Mouse (Mus musculus): ENCODE measurements around the gene Slc6a17. TPM values are rescaled to one million over a fixed set of nuclear protein-coding genes. Genes with fewer than 3 reads are reported as not detected.

Gene Slc6a17
- total RNA-seq, 2 experiments from 2014 or later = 1.0 to 2.3 TPM

DNA sequence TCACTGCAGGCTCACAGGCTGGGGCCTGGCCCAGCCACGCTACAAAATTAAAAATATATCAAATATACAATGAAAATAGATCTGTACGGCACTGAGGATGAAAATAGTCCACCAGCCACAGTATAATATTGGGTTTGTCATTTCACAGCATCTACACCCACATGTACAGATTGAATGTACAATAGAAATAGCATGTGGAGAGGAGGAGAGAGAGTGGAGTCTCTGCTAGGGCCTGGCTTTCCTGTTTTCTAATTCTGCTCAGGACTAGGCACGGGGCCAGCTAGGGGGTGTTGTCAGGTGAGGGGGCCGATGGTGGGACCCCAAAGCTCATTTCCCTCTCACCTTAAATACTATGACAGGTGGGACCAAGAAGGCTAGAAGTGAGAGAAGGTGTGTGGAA lies 48.8 kb downstream of the Slc6a17 start:
- no peak for DNase-seq (ENCODE audit: low spot score)

DNA sequence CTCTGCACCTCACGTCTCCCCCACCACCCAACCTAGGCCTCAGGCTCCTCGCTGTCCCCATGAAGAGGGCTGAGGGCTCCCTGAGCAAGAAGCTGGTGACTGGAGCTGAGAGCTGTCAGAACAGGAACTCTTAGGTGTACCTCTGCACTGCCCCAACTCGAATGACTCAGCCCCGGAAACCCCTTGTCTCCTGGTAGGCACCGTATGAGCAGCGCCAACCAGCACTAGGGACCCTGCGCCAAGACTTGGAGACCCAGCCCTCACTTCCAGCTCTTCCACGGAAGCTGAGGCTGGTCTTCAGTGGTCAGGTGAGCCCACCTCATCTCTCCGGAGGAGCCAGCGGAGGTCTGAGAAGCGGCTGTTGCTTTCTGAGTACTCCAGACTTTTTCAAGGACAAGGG lies 49.7 kb downstream of the Slc6a17 start:
- no peak for DNase-seq (ENCODE audit: low spot score)

DNA sequence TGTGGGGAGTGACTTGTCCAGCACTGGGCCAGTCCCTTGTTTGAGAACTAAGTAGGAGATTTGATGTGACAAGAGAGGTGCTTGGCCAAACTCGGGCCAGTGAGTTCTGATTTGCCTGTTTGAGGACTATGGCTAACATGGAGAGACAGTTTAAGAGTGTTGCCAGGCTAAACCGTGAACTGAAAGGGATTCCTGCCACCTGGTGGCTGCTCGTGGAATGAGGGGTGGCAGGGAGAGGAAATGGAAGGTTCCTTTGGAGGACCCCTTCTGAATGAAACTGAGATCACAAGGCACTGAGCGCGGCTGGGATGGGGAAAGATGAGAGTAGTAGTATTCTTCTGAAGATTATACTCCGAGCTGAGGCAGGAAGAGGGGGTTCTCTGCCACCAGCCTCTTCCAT lies 51.2 kb downstream of the Slc6a17 start:
- DNase-seq (ENCODE audit: low spot score) = peak; percentile 74

DNA sequence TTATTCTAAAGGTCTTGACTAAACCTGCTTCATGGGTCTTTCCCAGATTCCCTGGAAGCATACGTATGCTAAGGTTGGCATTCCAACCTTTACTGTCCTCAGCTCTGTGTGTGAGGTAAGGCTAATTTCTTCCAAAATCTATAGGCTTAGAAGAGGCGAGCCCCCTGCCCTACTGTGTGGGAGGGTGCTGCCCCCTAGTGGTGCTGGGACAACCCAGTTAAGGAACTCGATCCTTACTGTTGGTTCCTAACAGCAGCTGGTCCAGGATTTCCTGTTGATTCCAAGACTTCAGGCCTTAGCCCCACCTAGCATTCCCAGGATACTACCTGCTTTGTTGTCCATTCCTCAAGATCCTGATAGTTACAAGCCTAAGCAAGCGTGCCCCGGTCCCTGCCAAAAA lies 55.7 kb downstream of the Slc6a17 start:
- DNase-seq (ENCODE audit: low spot score) = peak; percentile 75

DNA sequence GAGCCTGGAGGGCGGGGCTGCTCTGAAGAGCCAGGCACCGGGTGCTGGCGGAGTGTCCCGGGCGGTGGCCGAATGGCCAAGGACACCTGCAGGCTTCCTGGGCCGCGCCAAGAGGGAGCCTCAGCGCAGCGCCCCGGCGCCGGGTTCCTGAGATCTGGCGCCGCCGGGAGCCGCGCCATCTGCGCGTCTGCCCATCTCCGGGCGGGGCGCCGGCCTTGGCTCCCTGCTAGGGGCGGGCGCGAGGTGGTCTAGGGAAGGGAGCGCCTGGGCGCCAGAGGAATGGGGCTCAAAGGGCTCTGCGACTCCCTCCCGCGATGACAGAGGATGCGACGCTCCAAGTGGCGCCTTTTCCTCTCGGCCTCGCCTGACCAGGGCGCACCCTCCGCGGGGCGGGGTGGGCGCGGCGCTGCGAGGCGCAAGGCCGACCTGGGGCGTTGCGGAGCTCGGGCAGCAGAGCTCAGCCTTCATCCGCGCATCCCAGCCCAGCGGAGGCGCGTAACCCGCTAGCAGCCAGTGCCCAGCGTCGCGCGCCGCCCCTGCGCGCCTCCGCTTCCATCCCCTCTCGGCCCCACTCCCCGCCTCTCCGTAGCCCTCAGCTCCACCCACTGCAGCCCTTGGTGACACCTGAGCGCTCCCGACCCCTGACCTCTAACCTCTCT lies 57.9 kb downstream of the Slc6a17 start:
- no peak for DNase-seq (ENCODE audit: low spot score)

DNA sequence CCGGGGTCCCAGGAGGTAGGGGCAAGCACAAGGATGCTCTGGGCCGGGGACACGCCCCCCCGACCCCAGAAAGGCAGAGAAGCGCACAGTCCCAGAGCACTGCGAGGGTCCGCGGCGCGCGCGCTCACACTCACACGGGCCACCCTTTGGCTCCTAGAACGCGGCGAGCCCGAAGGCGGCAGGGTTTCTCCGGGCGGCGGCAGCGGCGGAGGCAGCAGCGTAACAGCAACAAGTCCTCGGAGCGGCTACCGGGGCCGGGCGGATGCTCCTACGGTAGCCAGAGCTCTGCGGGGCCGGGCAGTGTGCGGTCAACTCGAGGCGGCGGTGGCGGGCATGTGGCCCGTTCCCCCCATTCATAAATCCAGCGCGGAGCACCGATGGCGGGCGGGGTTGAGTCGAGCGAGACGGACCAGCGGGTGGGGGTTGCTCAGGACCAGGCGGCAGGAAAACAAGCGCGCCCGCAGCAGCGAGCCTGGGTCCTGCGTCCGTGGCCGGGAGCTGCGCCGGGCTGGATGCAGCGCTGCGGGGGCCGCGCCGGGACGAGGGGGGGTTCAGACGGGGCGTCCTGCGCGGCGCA lies 58.5 kb downstream of the Slc6a17 start, which contains the start of gene Kcnc4:
Kcnc4 (minus strand) TSS at position 357 of the 577 bp plus-strand sequence.
- no peak for DNase-seq (ENCODE audit: low spot score)

DNA sequence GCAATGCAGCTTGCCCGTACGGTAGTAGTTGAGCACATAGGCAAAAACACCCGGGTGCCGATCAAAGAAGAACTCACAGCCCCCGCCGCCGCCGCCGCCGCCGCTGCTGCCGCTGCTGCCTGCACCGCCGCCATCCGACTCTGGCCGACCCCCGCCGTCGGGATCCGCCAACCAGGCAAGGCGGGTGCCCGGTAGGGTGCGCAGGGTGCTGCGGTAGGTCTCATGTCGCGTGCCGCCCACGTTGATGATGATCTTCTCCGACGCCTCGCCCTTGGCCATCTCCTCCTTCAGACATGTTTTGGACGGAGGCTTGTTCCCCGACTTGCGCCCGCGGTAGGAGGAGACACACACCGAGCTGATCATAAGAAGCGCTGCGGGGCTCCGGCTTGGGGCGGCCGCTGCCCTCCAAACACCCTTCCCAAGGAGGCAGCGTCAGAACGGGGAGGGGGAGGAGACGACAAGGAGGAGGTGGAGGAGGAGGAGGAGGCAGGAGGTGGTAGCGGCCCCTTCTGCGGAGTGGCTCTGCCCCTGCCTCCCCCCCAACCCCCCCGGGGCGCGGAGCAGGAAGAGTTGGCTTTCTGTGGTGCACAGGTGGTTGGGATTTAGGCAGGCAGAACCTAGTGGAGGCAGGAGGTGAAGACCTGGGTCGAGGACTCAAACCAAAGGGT lies 59.2 kb downstream of the Slc6a17 start:
- DNase-seq (ENCODE audit: low spot score) = no peak

DNA sequence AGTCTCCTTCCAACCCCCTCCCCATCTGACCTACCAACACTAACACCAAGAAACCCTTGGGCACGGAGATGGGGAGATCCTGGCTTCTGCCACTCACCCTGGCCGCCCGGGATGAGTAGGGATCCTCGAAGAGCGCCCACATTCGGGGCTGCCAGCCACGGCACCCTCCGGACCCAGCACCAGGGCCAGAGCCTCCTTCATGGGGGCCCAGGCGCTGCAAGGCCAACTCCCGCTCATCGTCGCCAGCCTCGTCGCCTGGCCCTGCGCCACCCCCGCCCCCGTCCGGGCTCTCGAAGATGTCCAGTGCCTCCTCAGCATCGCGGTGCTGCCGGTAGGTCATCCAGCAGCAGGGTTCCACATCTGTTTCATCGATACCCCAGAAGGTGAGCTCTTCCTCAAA lies 59.7 kb downstream of the Slc6a17 start:
- no peak for DNase-seq (ENCODE audit: low spot score)

DNA sequence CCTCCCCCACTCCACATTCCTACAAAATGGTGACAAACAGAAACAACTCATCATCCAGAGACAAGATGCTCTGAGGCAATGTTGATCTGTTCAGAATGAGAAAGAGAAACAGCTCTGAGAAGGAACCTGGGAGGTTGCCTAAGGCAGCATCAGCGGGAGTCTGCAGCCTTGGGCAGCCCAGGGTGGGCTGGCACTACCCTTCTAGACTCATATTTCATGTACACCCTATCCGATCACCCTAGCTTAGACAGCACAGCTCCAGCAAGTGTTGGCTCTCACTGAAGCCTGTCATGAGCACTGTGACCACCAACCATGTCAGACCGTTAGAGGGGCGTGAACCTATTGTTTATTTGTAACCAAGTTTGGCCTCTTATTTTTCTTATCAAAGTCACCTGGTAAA lies 63.5 kb downstream of the Slc6a17 start:
- no peak for DNase-seq (ENCODE audit: low spot score)

DNA sequence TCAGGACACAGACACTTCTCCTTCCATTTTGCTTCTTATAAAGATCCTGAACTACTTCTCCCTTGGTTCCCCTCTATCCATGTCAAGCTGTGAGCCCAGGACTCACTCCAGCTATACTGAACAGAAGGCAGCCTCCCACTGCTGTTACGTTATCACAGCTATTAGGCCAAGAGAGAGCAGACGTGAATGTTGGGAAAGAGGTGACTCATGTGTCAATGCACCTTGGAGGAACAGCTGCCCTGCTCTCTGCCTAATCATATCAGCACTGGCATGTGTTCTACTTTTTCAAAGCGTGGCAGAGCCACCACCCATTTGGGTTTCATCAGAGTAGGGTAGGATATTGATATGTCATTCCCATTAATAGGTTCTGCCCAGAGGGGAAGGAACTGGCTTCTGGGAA lies 71.0 kb downstream of the Slc6a17 start:
- no peak for DNase-seq (ENCODE audit: low spot score)

DNA sequence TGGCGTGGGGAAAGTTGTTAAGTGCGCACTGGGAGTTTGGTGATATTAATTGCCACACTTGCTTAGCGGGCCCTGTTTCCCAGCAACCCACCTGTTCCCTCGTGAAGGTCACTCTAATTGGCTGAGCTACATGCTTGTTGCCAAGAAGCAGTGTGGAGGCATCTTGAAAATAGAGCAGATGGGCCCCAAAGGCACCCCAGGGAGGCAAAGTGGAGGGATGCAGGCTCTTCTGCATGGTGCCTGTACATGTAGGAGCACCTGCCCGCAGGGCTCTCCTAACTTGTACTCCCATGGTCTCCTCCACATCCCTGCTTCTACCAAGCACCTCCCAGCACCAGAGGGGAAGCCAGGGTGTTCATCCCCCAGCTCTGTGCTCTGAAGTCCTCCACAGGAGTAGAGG lies 74.0 kb downstream of the Slc6a17 start:
- no peak for DNase-seq (ENCODE audit: low spot score)

DNA sequence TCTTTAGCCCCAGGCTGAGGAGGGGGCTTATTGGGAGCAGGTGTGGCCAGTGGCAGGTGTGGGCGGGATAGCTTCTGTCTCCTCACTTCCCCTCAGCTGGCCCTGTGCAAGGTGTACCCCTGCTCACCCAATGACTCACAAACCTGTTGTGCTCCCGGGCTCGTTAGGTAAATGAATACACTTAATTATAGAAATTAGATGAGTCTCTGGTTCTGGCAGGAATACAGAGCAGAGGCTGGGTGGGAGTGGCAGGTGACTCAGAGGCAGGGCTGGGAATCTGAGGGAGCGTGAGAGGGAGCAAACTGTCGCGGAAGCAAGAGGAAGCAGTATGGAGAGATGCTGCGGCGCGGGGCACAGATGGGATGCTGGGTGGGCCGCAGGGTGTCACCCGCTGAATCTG lies 75.6 kb downstream of the Slc6a17 start:
- no peak for DNase-seq (ENCODE audit: low spot score)

DNA sequence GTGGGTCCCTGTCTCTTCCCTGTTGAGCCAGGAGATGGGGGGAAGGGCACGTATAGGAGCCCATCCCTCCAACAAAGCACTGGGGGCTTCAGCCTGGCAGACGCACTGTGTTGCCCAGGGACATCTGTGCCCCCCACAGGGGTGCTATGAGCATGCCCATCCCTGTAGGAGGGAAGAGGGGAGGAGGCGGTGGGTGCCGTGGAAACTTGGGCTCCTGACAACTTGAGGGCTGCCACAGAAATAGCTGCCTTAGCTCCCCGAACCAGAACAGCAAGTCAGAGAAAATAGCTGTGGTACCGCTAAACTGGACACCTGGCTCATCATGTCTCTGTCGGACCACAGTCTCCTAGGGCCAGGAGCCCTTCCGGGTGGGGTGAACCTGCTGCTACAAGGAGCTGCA lies 76.5 kb downstream of the Slc6a17 start:
- DNase-seq (ENCODE audit: low spot score) = no peak

DNA sequence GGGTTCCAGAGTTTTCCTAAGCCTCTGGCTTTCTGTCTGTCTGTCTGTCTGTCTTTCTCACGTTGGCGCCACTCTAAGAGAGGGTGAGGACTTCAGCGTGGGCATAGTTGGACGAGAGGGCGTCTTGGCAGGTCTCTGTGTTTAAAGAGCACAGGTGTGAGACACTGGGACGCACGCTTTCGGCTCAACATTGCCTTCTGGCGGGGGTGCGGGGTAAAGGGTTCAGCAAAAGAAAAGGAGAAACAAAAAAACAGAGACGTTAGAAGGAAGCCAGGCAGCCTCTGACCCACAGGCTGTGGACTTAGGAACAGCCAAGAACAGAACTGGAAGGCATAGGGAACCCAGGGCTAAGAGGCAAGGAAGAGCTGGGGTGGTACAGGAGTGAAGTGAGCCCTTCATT lies 78.5 kb downstream of the Slc6a17 start:
- no peak for DNase-seq (ENCODE audit: low spot score)

DNA sequence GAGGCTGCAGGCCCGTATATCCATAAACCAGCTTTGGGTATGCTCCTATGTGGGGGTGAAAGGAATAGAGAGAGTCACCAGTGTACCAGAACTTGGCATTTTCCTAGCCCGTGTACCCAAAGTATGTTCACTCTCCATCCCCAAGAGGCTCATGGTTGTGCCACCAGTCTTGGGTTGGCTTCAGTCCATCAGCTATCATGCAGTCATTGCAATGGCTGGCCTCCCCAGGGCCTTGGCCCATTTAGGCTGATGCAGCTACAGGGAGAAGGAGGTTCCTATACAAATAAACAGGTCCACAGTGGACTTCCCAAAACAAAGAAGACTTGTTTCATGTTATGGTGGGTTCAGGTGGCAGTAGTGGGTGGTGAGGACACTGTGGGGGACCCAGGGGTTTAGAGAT lies 80.2 kb downstream of the Slc6a17 start:
- no peak for DNase-seq (ENCODE audit: low spot score)

DNA sequence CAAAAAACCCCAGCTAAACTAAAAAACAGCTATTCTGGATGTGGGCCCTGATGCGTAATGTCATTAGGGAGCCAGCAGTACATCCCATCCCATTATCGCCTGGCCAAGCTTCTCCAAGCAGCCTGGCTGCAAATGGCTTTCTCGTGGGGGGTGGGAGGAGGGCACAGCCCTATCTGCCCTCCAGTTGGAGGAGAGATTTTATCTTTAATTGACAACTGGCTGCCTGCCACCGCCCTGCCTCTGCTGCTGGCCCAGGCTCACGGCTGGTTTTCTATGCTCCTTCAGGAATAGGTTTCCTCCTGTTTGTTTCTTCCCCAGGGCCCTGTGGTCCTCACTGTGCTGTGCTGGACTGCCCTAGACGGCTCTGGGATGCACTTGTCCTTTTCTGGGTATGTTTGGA lies 81.4 kb downstream of the Slc6a17 start:
- no peak for DNase-seq (ENCODE audit: low spot score)

DNA sequence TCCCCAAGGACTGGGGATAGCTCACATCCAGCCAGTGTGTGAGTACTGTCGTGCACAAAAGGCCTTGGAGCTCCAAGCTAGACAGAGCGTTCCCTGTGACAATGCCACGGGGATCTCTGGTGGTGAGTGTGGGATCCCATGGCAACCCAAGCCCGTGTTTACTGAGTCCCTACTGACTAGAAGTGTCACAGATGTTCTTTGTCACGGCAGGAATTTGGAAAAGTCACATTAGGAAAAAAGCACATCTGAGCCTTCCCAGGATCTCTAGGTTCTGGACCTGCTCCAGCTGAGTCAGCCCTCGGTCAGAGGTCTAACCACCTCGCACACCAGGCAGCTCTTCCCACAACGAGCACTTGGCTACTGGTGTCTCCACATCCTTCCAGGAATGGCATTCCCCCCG lies 84.2 kb downstream of the Slc6a17 start:
- DNase-seq (ENCODE audit: low spot score) = no peak

DNA sequence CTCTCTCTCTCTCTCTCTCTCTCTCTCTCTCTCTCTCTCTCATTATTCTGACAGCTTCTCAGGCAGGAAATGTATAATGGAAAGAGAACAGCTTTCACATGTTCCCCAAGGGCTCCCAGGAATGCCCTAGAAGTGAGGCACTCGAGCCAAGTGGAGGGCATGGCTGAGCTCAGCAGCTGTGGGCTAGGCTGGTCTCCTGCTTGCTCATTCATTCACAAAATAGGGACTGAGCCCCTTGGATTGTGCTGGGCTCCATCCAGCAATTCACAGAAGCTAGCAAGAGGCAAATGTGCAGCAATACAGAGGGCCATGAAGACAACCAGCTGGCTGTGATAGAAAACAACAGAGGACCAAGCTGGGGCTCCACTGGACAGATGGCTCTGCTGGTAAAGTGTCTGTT lies 86.5 kb downstream of the Slc6a17 start:
- DNase-seq (ENCODE audit: low spot score) = no peak

DNA sequence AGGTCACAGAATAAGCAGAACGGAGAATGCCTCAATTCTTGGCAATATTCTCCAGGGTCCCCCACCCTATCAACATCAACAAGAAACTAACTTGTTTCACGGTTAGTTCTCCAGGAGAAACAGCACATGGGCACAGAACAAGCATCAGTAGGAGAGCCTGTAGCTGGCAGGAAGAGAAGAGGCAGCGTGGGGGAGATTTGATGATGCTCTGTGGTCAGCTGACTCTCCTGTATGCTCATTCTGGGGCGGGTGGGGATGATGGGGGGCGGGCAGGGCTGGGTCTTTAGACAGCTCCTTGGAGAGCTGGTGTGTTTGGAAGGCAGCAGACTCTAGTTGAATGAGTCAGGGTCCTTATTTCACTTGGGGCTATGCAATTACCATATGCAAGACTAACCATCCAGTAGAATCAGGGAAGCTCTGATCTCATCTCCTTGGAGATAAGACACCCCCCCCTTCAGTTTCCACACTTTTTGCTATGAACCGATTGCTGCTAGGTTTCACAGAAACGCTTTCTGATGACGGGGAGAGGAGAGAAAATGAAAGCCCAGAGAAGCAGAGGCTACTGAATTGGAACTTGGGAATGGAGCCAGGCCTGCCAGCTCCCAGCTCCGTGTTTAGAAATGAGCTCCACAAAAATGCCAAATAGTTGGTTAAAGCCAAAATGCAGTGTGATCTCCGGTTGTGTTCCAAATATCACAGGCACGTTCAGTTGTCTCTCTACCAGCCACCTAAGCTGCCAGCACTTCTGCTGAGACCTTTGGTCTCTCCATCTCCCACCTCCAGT lies 93.4 kb downstream of the Slc6a17 start:
- DNase-seq (ENCODE audit: low spot score) = no peak

DNA sequence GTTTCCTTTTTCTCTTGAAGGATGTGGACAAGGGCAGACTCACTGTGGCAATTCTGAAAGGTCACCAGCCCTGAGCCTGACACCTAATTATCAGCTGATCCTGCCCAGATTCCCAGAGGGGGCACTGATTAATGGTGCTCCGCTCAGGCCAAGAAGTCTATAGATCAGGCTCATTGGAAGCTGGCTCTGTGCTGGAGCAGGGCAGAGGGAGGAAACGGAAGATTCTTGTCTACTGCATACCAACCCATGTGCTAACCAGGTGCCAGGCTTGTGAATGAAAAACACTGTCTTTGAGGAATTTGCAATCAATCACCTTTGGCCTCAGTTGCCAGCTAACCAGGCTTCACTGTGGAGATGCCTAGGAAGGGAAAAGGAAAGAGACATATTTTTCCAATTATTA lies 97.7 kb downstream of the Slc6a17 start:
- DNase-seq (ENCODE audit: low spot score) = no peak
